Mouse (Mus musculus): ENCODE measurements around the gene Ucp3. TPM values are rescaled to one million over a fixed set of nuclear protein-coding genes. Genes with fewer than 3 reads are reported as not detected.

Gene Ucp3
- polyA plus RNA-seq, 1 experiment from 2014 or later, result not detected

- ATAC-seq (ENCODE audit: low read depth), result no peak
- H3K4me1 ChIP-seq (ENCODE audit: control insufficient read depth, insufficient read depth, low read length), result no peaks in the 10 kb centered on the region
- no peak overlapping the region for H3K27ac ChIP-seq (ENCODE audit: low read depth, low read length)
- no peak overlapping the region for H3K4me3 ChIP-seq (ENCODE audit: low read depth, low read length)
- no peaks in the 10 kb centered on the region for H3K36me3 ChIP-seq (ENCODE audit: control insufficient read depth, insufficient read depth, low read length)
- no peak overlapping the region for H3K4me2 ChIP-seq (ENCODE audit: low read depth, low read length)
- H3K9ac ChIP-seq (replicated peaks; ENCODE audit: low read depth, low read length), result no peak overlapping the region
- no peaks in the 10 kb centered on the region for H3K27me3 ChIP-seq (ENCODE audit: control insufficient read depth, insufficient read depth, low read length)
- WGBS, result 90% methylated on average over 6 of the region's 6 CpGs
- H3K9me3 ChIP-seq (ENCODE audit: control insufficient read depth, low read length), result no peaks in the 10 kb centered on the region
These were observed 4.0 kb upstream of the Ucp3 start for GRCm38 (mm10) chr7:100468761-100469160.

- no peak for ATAC-seq (ENCODE audit: low read depth)
- no peak overlapping the region for H3K4me3 ChIP-seq (ENCODE audit: low read depth, low read length)
- 76% methylated on average over 1 of the region's 1 CpGs for WGBS
- no peaks in the 10 kb centered on the region for H3K9me3 ChIP-seq (ENCODE audit: control insufficient read depth, low read length)
- H3K4me1 ChIP-seq (ENCODE audit: control insufficient read depth, insufficient read depth, low read length), result no peaks in the 10 kb centered on the region
- H3K27me3 ChIP-seq (ENCODE audit: control insufficient read depth, insufficient read depth, low read length), result no peaks in the 10 kb centered on the region
- H3K9ac ChIP-seq (replicated peaks; ENCODE audit: low read depth, low read length), result no peak overlapping the region
- no peaks in the 10 kb centered on the region for H3K36me3 ChIP-seq (ENCODE audit: control insufficient read depth, insufficient read depth, low read length)
- H3K27ac ChIP-seq (ENCODE audit: low read depth, low read length), result no peak overlapping the region
- no peak overlapping the region for H3K4me2 ChIP-seq (ENCODE audit: low read depth, low read length)
These were observed 3.3 kb upstream of the Ucp3 start for GRCm38 (mm10) chr7:100469502-100469901.

- Histone ChIP-seq H3K4me2 (ENCODE audit: low read depth, low read length) (no peak overlapping the region), H3K9ac (replicated peaks; ENCODE audit: low read depth, low read length) (no peak overlapping the region), H3K9me3 (ENCODE audit: control insufficient read depth, low read length) (no peaks in the 10 kb centered on the region), H3K4me1 (ENCODE audit: control insufficient read depth, insufficient read depth, low read length) (no peaks in the 10 kb centered on the region), H3K27me3 (ENCODE audit: control insufficient read depth, insufficient read depth, low read length) (no peaks in the 10 kb centered on the region), H3K27ac (ENCODE audit: low read depth, low read length) (no peak overlapping the region), H3K4me3 (ENCODE audit: low read depth, low read length) (no peak overlapping the region), H3K36me3 (ENCODE audit: control insufficient read depth, insufficient read depth, low read length) (no peaks in the 10 kb centered on the region)
- no peak for ATAC-seq (ENCODE audit: low read depth)
- 93% methylated on average over 11 of the region's 11 CpGs for WGBS
These were observed 1.9 kb upstream of the Ucp3 start for GRCm38 (mm10) chr7:100470796-100471406.

- 94% methylated on average over 1 of the region's 1 CpGs for WGBS
- H3K4me1 ChIP-seq (ENCODE audit: control insufficient read depth, insufficient read depth, low read length), result no peaks in the 10 kb centered on the region
These were observed 1.4 kb upstream of the Ucp3 start for GRCm38 (mm10) chr7:100471407-100471797.

GRCm38 (mm10) chr7:100473846-100474454, 1.2 kb downstream of the Ucp3 start:
- Histone ChIP-seq H3K9ac (replicated peaks; ENCODE audit: low read depth, low read length) (no peak overlapping the region), H3K9me3 (ENCODE audit: control insufficient read depth, low read length) (no peaks in the 10 kb centered on the region), H3K4me3 (ENCODE audit: low read depth, low read length) (no peak overlapping the region), H3K4me1 (ENCODE audit: control insufficient read depth, insufficient read depth, low read length) (no peaks in the 10 kb centered on the region), H3K27me3 (ENCODE audit: control insufficient read depth, insufficient read depth, low read length) (no peaks in the 10 kb centered on the region), H3K4me2 (ENCODE audit: low read depth, low read length) (no peak overlapping the region), H3K27ac (ENCODE audit: low read depth, low read length) (no peak overlapping the region), H3K36me3 (ENCODE audit: control insufficient read depth, insufficient read depth, low read length) (no peaks in the 10 kb centered on the region)
- no peak for ATAC-seq (ENCODE audit: low read depth)
- 89% methylated on average over 9 of the region's 9 CpGs for whole genome bisulfite sequencing

More at GRCm38 (mm10) chr7:100471407-100471797, 1.4 kb upstream of the Ucp3 start:
- Histone ChIP-seq H3K27me3 (ENCODE audit: control insufficient read depth, insufficient read depth, low read length) (no peaks in the 10 kb centered on the region), H3K27ac (ENCODE audit: low read depth, low read length) (no peak overlapping the region), H3K4me2 (ENCODE audit: low read depth, low read length) (no peak overlapping the region), H3K4me3 (ENCODE audit: low read depth, low read length) (no peak overlapping the region), H3K36me3 (ENCODE audit: control insufficient read depth, insufficient read depth, low read length) (no peaks in the 10 kb centered on the region), H3K9me3 (ENCODE audit: control insufficient read depth, low read length) (no peaks in the 10 kb centered on the region), H3K9ac (replicated peaks; ENCODE audit: low read depth, low read length) (no peak overlapping the region)
- no peak for ATAC-seq (ENCODE audit: low read depth)

- Histone ChIP-seq H3K4me2 (ENCODE audit: low read depth, low read length) (no peak overlapping the region), H3K4me1 (ENCODE audit: control insufficient read depth, insufficient read depth, low read length) (no peaks in the 10 kb centered on the region), H3K27me3 (ENCODE audit: control insufficient read depth, insufficient read depth, low read length) (no peaks in the 10 kb centered on the region), H3K27ac (ENCODE audit: low read depth, low read length) (no peak overlapping the region), H3K36me3 (ENCODE audit: control insufficient read depth, insufficient read depth, low read length) (no peaks in the 10 kb centered on the region), H3K4me3 (ENCODE audit: low read depth, low read length) (no peak overlapping the region), H3K9me3 (ENCODE audit: control insufficient read depth, low read length) (no peaks in the 10 kb centered on the region), H3K9ac (replicated peaks; ENCODE audit: low read depth, low read length) (no peak overlapping the region)
- no peak for ATAC-seq (ENCODE audit: low read depth)
- 43% methylated on average over 1 of the region's 1 CpGs for WGBS
These were observed 1.9 kb downstream of the Ucp3 start for GRCm38 (mm10) chr7:100474680-100475079.

GRCm38 (mm10) chr7:100479100-100479822, 6.5 kb downstream of the Ucp3 start:
- Histone ChIP-seq H3K27ac (ENCODE audit: low read depth, low read length) (no peak overlapping the region), H3K9ac (replicated peaks; ENCODE audit: low read depth, low read length) (no peak overlapping the region), H3K4me1 (ENCODE audit: control insufficient read depth, insufficient read depth, low read length) (no peaks in the 10 kb centered on the region), H3K36me3 (ENCODE audit: control insufficient read depth, insufficient read depth, low read length) (no peaks in the 10 kb centered on the region), H3K27me3 (ENCODE audit: control insufficient read depth, insufficient read depth, low read length) (no peaks in the 10 kb centered on the region), H3K4me3 (ENCODE audit: low read depth, low read length) (no peak overlapping the region), H3K4me2 (ENCODE audit: low read depth, low read length) (no peak overlapping the region), H3K9me3 (ENCODE audit: control insufficient read depth, low read length) (no peaks in the 10 kb centered on the region)
- ATAC-seq (ENCODE audit: low read depth), result no peak
- 82% methylated on average over 20 of the region's 20 CpGs for WGBS

GRCm38 (mm10) chr7:100479823-100480164, 7.0 kb downstream of the Ucp3 start:
- Histone ChIP-seq H3K27ac (ENCODE audit: low read depth, low read length) (no peak overlapping the region), H3K27me3 (ENCODE audit: control insufficient read depth, insufficient read depth, low read length) (no peaks in the 10 kb centered on the region), H3K4me2 (ENCODE audit: low read depth, low read length) (no peak overlapping the region), H3K9me3 (ENCODE audit: control insufficient read depth, low read length) (no peaks in the 10 kb centered on the region), H3K4me3 (ENCODE audit: low read depth, low read length) (no peak overlapping the region), H3K9ac (replicated peaks; ENCODE audit: low read depth, low read length) (no peak overlapping the region), H3K36me3 (ENCODE audit: control insufficient read depth, insufficient read depth, low read length) (no peaks in the 10 kb centered on the region), H3K4me1 (ENCODE audit: control insufficient read depth, insufficient read depth, low read length) (no peaks in the 10 kb centered on the region)
- ATAC-seq (ENCODE audit: low read depth), result no peak
- 71% methylated on average over 15 of the region's 15 CpGs for WGBS

GRCm38 (mm10) chr7:100480175-100480574, 7.4 kb downstream of the Ucp3 start:
- H3K9me3 ChIP-seq (ENCODE audit: control insufficient read depth, low read length), result no peaks in the 10 kb centered on the region
- no peak overlapping the region for H3K4me3 ChIP-seq (ENCODE audit: low read depth, low read length)
- H3K27me3 ChIP-seq (ENCODE audit: control insufficient read depth, insufficient read depth, low read length), result no peaks in the 10 kb centered on the region
- no peak overlapping the region for H3K4me2 ChIP-seq (ENCODE audit: low read depth, low read length)
- WGBS, result 86% methylated on average over 17 of the region's 17 CpGs
- H3K27ac ChIP-seq (ENCODE audit: low read depth, low read length), result no peak overlapping the region
- H3K36me3 ChIP-seq (ENCODE audit: control insufficient read depth, insufficient read depth, low read length), result no peaks in the 10 kb centered on the region
- H3K4me1 ChIP-seq (ENCODE audit: control insufficient read depth, insufficient read depth, low read length), result no peaks in the 10 kb centered on the region
- H3K9ac ChIP-seq (replicated peaks; ENCODE audit: low read depth, low read length), result no peak overlapping the region
- ATAC-seq (ENCODE audit: low read depth), result no peak
